Mouse (Mus musculus) forebrain, embryonic 12.5 days (tissue): ENCODE results near the gene Ppig. TPM values are rescaled to one million over a fixed set of nuclear protein-coding genes. Genes with fewer than 3 reads are reported as not detected.
A peak's percentile ranks its signal among the peaks of the same experiment; 100 is the strongest.
"Not testable (repeated sequence)": the region's sequence is repeated elsewhere in the genome, so short reads cannot be mapped to it uniquely, and the experiment has no call there.

Source experiments
- ATAC-seq: fragments of 200-750 bp; cut with Nextera tagmentation; 2 replicates; pipeline ENCODE4 v1.8.0; 2017; ENCODE audit warnings: moderate TSS enrichment; ENCODE audit not compliant: low FRiP score
- H3K27ac ChIP-seq: fragments of 300-500 bp; sonication (generic); 2 replicates; pipeline ENCODE4 v1.5.1; 2016; ENCODE audit warnings: mild to moderate bottlenecking
- H3K27me3 ChIP-seq: fragments of 300-500 bp; sonication (generic); 2 replicates; pipeline ENCODE4 v1.6.1; 2016; ENCODE audit warnings: mild to moderate bottlenecking
- H3K36me3 ChIP-seq: fragments of 300-500 bp; sonication (generic); replicated peaks from 2 replicates; pipeline ENCODE4 v1.6.1; 2016; ENCODE audit warnings: mild to moderate bottlenecking
- H3K4me1 ChIP-seq: fragments of 300-500 bp; sonication (generic); 2 replicates; pipeline ENCODE4 v1.6.1; 2016
- H3K4me2 ChIP-seq: fragments of 300-500 bp; sonication (generic); 2 replicates; pipeline ENCODE4 v1.6.1; 2016; ENCODE audit warnings: mild to moderate bottlenecking, moderate library complexity
- H3K4me3 ChIP-seq: fragments of 300-500 bp; sonication (generic); replicated peaks from 2 replicates; pipeline ENCODE4 v1.5.1; 2016; ENCODE audit warnings: mild to moderate bottlenecking
- H3K9ac ChIP-seq: fragments of 300-500 bp; sonication (generic); 2 replicates; pipeline ENCODE4 v1.6.1; 2016; ENCODE audit warnings: mild to moderate bottlenecking
- H3K9me3 ChIP-seq: fragments of 300-500 bp; sonication (generic); 2 replicates; pipeline ENCODE4 v1.6.1; 2016
- WGBS: fragments of 180-500 bp; shearing (Covaris S2); methylation state at CpG from one replicate; pipeline ENCODE4 v1.1.7; 2016; 5-methylcytosine and 5-hydroxymethylcytosine counted together
- polyA plus RNA-seq: library from polyadenylated mRNA; unstranded; fragments of >200 nt; fragmentation: Nextera tagmentation; extraction: Ambion mirVana; gene quantifications from 2 replicates; pipeline ENCODE4 v1.2.1, GENCODE M21; 2016

Gene Ppig
- 173 and 178 TPM in 2 replicates for polyA plus RNA-seq

DNA sequence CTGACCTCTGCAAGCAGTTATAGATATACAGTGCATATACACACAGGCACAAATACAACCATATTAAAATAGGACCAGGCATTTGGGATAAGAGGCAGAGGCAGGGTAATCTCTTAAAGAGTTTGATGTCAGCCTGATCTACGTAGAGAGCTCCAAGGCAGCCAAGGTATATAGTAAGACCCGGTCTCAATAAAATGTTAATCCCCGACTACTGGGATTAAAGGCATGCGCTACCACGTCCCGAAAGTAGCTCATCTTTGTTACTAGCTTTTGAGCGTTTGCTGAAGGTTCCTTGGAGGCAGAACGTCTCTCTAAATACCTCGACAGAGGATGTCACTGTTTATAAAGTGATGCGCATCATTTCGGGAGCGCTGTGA, at the start of gene Ppig:
Gene Ppig (plus strand): TSS at position 273 of the 377 bp plus-strand sequence.
- Histone ChIP-seq H3K4me2 (peak within 1 kb of the TSS; percentile 80), H3K9me3 (no peaks in the 10 kb centered on the region), H3K27ac (peak within 1 kb of the TSS; percentile 82), H3K4me3 (peak within 1 kb of the TSS; percentile 95), H3K9ac (peak within 1 kb of the TSS; percentile 90), H3K4me1 (peaks cover 9% of the 10 kb centered on the region), H3K36me3 (no peaks in the 10 kb centered on the region; the same call in 1 of the 2 replicates), H3K27me3 (peaks cover 24% of the 10 kb centered on the region)
- peak; percentile 42; the same call in 1 of the 2 replicates for ATAC-seq
- 6% methylated on average over 12 of the region's 12 CpGs for WGBS

DNA sequence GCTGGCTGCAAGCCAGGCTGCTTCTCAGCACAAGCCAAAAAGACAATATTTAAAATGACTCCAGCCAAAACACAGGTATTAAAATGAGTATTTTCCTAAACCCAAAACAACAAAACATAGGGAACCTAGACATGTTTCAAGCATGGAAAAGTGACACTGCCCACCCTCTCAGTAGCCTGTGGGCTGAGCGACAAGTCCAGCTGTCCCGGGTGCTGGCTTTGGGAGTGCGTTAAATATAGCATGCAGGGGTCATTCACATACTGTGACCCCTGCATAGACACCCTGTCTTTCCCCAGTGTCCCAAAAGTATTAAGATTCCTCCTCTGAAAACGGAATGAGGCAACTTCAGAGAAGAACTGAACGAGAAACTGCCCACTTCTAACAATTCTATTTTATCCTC, 48.6 kb upstream of the Ppig start:
- Histone ChIP-seq H3K4me1 (0 out of 2 replicates have a peak, but pooled peaks cover 3% of the 10 kb centered on the region), H3K36me3 (no peaks in the 10 kb centered on the region), H3K27ac (no peak overlapping the region), H3K27me3 (no peaks in the 10 kb centered on the region), H3K9ac (no peak overlapping the region), H3K9me3 (no peaks in the 10 kb centered on the region), H3K4me2 (no peak overlapping the region), H3K4me3 (no peak overlapping the region)
- WGBS = 84% methylated on average over 5 of the region's 5 CpGs
- ATAC-seq = no peak

DNA sequence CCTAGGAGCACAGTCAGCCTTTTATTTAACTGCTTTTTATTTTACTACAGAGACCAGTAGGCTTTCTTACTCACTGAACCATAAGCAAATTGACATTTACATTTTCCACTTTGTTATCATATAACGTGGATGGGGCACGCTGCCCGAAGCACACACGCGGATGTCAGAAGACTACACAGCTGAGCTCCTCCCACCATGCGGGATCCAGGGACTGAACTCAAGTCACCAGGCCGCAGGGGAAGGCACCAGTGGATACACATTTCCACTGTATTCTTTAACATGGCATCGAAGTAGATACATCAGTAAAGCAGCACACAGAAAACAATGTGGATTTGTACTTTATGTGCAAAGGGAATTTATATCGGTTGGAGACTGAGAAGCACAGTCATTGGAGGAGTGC, 47.1 kb upstream of the Ppig start:
- H3K4me2 ChIP-seq = no peak overlapping the region
- H3K36me3 ChIP-seq = 0 out of 2 replicates have a peak, but pooled peaks cover 4% of the 10 kb centered on the region
- 0 out of 2 replicates have a peak, but pooled peaks cover 3% of the 10 kb centered on the region for H3K4me1 ChIP-seq
- no peak overlapping the region for H3K9ac ChIP-seq
- no peak for ATAC-seq
- no peak overlapping the region for H3K27ac ChIP-seq
- WGBS = 80% methylated on average over 9 of the region's 9 CpGs
- H3K9me3 ChIP-seq = no peaks in the 10 kb centered on the region
- H3K27me3 ChIP-seq = no peaks in the 10 kb centered on the region
- no peak overlapping the region for H3K4me3 ChIP-seq

DNA sequence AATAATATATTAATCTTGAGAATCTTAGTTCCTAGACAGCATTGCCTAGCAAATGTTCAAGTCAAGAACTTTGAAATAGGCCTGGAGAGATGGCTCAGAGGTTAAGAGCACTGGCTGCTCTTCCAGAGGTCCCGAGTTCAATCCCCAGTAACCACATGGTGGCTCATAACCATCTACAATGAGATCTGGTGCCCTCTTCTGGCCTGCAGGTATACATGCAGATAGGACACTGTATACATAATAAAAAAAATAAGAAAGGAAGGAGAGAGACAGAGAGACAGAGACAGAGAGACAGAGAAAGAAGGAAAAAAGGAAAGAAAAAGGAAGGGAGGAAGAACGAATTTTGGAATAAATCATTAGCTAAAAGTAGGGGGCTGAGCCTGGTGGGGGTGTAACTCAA, 45.6 kb upstream of the Ppig start:
- Histone ChIP-seq H3K9me3 (no peaks in the 10 kb centered on the region), H3K9ac (no peak overlapping the region), H3K4me2 (no peak overlapping the region), H3K27me3 (no peaks in the 10 kb centered on the region), H3K4me3 (no peak overlapping the region), H3K27ac (no peak overlapping the region), H3K4me1 (0 out of 2 replicates have a peak, but pooled peaks cover 3% of the 10 kb centered on the region), H3K36me3 (0 out of 2 replicates have a peak, but pooled peaks cover 4% of the 10 kb centered on the region)
- 59% methylated on average over 2 of the region's 2 CpGs for WGBS
- ATAC-seq = no peak

DNA sequence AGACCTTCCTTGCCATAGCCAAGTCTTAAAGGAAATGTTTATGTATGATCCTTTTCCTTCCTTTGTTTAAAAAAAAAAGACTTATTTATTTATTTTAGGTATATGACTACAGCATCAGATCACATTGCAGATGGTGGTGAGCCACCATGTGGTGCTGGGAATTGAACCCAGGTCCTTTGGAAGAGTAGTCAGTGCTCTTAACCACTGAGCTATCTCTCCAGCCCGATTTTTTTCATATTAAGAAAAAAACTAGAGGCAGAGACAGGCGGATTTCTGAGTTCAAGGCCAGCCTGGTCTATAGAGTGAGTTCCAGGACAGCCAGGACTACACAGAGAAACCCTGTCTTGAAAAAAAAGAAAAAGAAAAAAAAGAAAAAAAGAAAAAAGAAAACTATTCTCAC, 45.1 kb upstream of the Ppig start:
- not testable (repeated sequence) for H3K4me3 ChIP-seq, H3K9me3 ChIP-seq, H3K4me1 ChIP-seq, ATAC-seq, H3K27ac ChIP-seq, H3K4me2 ChIP-seq, H3K36me3 ChIP-seq, H3K27me3 ChIP-seq, H3K9ac ChIP-seq
- WGBS = 88% methylated on average over 2 of the region's 2 CpGs

DNA sequence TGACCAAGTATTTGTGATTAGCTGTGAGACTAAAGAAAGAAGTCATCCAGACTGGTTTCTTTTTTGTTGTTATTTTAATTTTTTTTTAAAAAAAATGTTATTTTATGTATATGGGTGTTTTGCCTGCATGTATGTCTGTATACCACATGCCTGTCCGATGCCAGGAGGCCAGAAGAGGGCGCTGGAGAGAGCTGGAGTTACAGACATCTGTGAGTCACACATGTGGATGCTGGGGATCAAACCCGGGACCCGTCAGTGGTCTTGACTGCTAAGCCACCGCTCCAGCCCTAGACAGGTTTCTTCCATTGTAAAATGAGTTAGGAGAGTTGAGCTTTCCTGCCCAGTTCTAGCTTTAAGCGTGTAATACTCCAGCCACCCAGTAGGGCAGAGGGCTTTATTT, 42.4 kb upstream of the Ppig start:
- Histone ChIP-seq H3K4me1 (peaks cover 14% of the 10 kb centered on the region), H3K4me3 (no peak overlapping the region), H3K4me2 (no peak overlapping the region), H3K36me3 (0 out of 2 replicates have a peak, but pooled peaks cover 4% of the 10 kb centered on the region), H3K27me3 (no peaks in the 10 kb centered on the region), H3K9ac (no peak overlapping the region), H3K27ac (no peak overlapping the region), H3K9me3 (no peaks in the 10 kb centered on the region)
- WGBS = 59% methylated on average over 6 of the region's 6 CpGs
- no peak for ATAC-seq

DNA sequence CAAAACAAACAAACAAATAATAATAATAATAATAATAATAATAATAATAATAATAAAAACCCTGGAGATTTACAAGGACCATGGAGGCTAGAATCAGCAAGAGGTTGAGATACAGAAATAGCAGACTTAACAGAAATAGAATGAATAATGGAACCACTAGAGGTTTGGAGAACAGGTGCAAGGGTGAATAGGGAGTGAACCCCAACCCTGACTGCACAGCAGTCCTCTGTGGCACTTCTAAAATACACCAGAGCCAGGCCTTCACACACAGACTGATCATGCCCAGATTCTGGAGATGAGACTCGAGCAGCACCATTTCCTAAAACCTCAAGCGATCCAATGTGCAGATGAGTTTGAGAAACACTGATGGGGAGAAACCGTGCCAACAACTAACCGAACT, 40.4 kb upstream of the Ppig start:
- H3K27ac ChIP-seq = no peak overlapping the region
- no peak overlapping the region for H3K9ac ChIP-seq
- H3K27me3 ChIP-seq = no peaks in the 10 kb centered on the region
- H3K9me3 ChIP-seq = no peaks in the 10 kb centered on the region
- no peak for ATAC-seq
- H3K36me3 ChIP-seq = peaks cover 7% of the 10 kb centered on the region; the same call in 1 of the 2 replicates
- peaks cover 14% of the 10 kb centered on the region for H3K4me1 ChIP-seq
- H3K4me3 ChIP-seq = no peak overlapping the region
- no peak overlapping the region for H3K4me2 ChIP-seq
- WGBS = 93% methylated on average over 4 of the region's 4 CpGs

DNA sequence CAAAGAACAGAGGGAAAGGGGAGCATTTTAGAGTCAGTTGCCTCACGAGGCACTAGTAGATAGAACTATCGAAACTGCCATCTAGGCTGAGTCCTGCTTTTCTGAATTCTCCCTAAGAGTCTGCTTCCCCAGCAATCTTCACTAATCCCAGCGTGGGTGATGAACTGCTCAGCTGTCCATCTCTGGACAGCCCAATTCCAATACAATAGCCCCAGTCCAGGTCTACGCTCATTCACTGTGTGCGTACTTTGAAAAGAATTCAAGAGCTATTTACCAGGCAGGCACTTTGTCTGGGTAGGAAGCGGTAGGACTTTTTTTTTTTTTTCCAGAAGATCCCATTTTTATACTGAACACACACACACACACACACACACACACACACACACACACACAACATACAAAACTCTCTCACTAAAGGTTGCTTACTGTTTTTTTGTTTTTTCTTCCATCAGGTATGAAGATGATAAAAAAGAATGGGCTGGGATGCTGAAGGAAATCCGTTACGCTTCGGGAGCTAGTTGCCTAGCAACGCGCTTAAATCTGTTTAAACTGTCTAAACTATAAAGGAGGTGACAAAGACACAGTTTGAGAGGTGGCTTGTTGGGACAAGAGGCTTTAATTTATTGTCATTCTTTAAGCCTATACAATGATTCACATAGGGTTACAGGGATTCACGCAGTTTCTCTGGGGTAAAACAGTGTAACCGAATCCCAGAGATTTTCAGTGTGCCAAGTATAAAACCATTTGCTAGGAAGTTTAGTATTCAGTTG, 39.1 kb upstream of the Ppig start:
- Histone ChIP-seq H3K4me3 (no peak overlapping the region), H3K27me3 (no peaks in the 10 kb centered on the region), H3K27ac (0 out of 2 replicates have a peak overlapping the region, but pooled peaks have one; percentile 25), H3K9ac (no peak overlapping the region), H3K36me3 (peaks cover 20% of the 10 kb centered on the region), H3K4me1 (peaks cover 14% of the 10 kb centered on the region), H3K4me2 (0 out of 2 replicates have a peak overlapping the region, but pooled peaks have one; percentile 15), H3K9me3 (no peaks in the 10 kb centered on the region)
- no peak for ATAC-seq
- WGBS = 25% methylated on average over 13 of the region's 13 CpGs

DNA sequence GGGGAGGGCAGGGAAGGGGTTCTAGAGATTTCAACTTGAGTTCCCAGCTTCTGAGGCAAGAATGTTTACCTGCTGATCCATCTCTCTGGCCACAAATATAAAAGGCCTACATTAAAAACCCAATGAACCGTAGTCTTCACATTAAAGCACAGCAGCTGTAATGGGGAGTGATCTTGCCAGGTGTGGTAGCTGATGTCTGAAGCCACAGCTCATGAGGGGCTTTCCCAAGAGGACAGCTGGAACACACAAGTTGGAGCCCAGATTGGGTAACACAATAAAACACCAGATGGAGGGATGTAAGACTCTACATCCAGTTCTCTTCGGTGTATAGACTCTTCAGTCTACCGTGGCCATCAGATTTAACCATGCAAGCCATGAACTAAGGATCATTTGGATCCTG, 37.9 kb upstream of the Ppig start:
- Histone ChIP-seq H3K36me3 (peaks cover 27% of the 10 kb centered on the region), H3K9ac (no peak overlapping the region), H3K4me3 (no peak overlapping the region), H3K27me3 (no peaks in the 10 kb centered on the region), H3K4me1 (peaks cover 14% of the 10 kb centered on the region), H3K4me2 (no peak overlapping the region), H3K27ac (no peak overlapping the region), H3K9me3 (no peaks in the 10 kb centered on the region)
- no peak for ATAC-seq
- WGBS = 94% methylated on average over 3 of the region's 3 CpGs

DNA sequence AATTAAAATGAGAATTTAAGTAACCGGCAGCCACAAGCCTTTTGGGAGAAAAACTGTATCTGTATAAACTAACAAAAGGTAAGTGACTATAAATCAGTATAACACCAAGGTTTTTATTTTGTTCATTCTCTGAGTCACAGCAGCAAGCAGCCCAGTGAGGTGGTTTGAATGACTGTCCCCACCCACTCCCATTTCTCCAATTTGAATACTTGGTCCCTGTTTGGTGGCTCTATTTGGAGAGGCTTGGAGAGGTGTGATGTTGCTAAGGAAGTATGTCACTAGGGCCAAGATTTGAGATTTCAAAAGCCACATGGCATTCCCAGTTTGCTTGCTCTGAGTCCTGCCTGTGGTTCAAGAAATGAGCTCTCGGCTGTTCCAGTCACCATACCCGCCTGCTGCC, 32.1 kb upstream of the Ppig start:
- H3K4me3 ChIP-seq = no peak overlapping the region
- H3K27me3 ChIP-seq = no peaks in the 10 kb centered on the region
- no peak overlapping the region for H3K9ac ChIP-seq
- H3K9me3 ChIP-seq = no peaks in the 10 kb centered on the region
- H3K27ac ChIP-seq = no peak overlapping the region
- no peaks in the 10 kb centered on the region for H3K4me1 ChIP-seq
- 94% methylated on average over 3 of the region's 3 CpGs for WGBS
- H3K36me3 ChIP-seq = peaks cover 60% of the 10 kb centered on the region
- no peak overlapping the region for H3K4me2 ChIP-seq
- no peak for ATAC-seq

DNA sequence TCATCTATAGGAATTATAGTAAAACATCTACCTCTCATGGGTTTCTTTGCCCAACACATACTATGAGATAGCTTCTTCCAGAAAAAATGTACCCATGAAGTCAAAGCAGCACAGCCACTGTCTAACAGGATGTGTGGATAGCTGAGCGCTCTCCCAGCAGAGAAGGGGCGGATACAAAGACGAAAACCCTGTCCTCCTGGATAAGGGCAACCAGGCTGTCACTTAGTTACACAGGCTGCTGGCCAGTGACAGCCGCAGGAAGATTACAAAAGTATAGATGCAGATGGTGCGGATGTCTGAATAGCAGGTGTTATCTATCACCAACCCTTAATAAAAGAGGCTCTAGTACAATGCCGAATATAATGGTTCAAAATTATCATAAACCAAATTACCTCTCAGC, 31.5 kb upstream of the Ppig start:
- Histone ChIP-seq H3K4me3 (no peak overlapping the region), H3K36me3 (peaks cover 60% of the 10 kb centered on the region), H3K4me2 (no peak overlapping the region), H3K27me3 (no peaks in the 10 kb centered on the region), H3K27ac (no peak overlapping the region), H3K4me1 (no peaks in the 10 kb centered on the region), H3K9ac (no peak overlapping the region), H3K9me3 (no peaks in the 10 kb centered on the region)
- no peak for ATAC-seq
- 92% methylated on average over 6 of the region's 6 CpGs for WGBS

DNA sequence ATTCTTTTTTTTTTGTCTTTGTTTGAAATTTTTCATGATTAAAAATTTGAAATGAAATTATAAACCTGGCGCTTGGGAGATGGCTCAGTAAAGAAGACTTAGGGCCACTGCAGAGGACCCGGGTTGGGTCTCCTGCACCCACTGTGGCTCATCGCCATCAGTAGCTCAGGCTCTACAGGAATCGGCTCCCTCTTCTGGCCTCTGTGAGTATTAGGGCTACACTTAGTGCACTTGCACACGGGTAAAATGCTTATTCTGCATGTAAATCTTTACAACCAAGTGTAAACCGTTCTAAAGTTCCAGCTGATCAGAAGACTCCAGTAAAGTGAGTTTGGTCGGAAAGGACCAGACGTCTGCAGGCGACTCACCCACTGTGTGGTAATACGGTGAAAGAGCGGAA, 28.8 kb upstream of the Ppig start:
- WGBS = 95% methylated on average over 11 of the region's 11 CpGs
- ATAC-seq = no peak
- no peak overlapping the region for H3K4me3 ChIP-seq
- no peak overlapping the region for H3K9ac ChIP-seq
- no peak overlapping the region for H3K4me2 ChIP-seq
- H3K27me3 ChIP-seq = no peaks in the 10 kb centered on the region
- no peak overlapping the region for H3K27ac ChIP-seq
- no peaks in the 10 kb centered on the region for H3K4me1 ChIP-seq
- H3K9me3 ChIP-seq = no peaks in the 10 kb centered on the region
- peaks cover 49% of the 10 kb centered on the region for H3K36me3 ChIP-seq

DNA sequence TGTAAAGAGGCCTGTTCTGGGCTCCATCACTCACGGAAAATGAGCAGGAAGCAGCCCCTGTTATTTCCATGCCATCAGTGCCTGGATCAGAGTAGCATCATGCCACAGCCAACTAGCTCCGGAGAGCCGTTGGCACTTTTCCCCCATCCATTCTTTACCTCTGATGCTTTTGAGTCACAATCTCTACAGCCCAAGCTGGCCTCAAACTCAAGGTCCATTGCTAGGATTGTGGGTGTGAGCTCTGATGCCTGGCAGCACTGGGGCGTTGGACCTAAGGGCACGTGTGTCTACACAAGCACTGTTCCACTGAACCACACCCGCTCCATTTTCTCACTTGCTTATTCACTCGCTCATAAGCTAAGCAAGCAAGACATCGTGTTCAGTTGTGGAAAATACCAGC, 21.9 kb upstream of the Ppig start:
- Histone ChIP-seq H3K27ac (no peak overlapping the region), H3K4me1 (no peaks in the 10 kb centered on the region), H3K9me3 (no peaks in the 10 kb centered on the region), H3K4me2 (no peak overlapping the region), H3K9ac (no peak overlapping the region), H3K4me3 (no peak overlapping the region), H3K36me3 (peaks cover 52% of the 10 kb centered on the region), H3K27me3 (no peaks in the 10 kb centered on the region)
- WGBS = 93% methylated on average over 8 of the region's 8 CpGs
- ATAC-seq = no peak
